Mouse (Mus musculus): Measurements from ENCODE around the gene Clstn2.

DNA sequence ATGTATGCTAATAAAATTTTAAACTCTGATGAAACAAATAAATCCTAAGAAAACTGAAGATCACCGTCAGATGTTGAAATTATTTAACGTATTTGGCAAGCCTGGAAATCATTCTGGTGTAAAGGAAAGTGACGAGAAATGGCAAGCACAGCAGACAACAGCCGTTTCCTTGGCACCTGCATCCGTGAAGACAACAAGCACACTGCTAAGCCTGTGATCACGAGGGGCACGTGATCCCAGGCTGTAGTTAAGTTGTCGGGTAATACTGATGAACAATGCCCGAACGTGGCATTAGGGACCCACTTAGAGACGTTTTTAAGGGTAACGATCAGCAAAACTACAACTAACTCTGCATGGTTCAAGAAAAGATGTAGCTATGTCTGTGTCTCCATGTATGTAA, 18.4 kb upstream of the Clstn2 start:
- TF ChIP-seq CTCF (IDR thresholded peaks at IDR 0.05; ENCODE audit: low read depth) (no peak), EP300 (optimal IDR thresholded peaks at IDR 0.05) (no peak)

Data from stomach, postnatal 0 days (tissue).